In genomic region chr7:6708451-6709180, GRCm38 (mm10) we compare ENCODE assay signal across 28 mouse cellular contexts. TPM values are rescaled to one million over a fixed set of nuclear protein-coding genes. Genes with fewer than 3 reads are reported as not detected.
DNase-seq lines count a peak whose midpoint lies in the region; ATAC-seq and TF ChIP-seq lines count a peak whose summit lies in the region.
"Had no signal": no experiment of that assay in that cellular context is flagged by ENCODE, and none has a peak within 500 bp of the region (broad histone marks: within the 10 kb centered on the region; RNA-seq: fewer than 3 reads in every experiment).

No protein-coding gene starts in this region.

- no peak for TF ChIP-seq EP300 in lung, postnatal 0 days (IDR thresholded peaks at IDR 0.05)

- no peaks in the 10 kb centered on the region for H3K27me3 ChIP-seq in kidney, embryonic 15.5 days
- H3K27me3 ChIP-seq in kidney, embryonic 14.5 days (ENCODE audit: control insufficient read depth, insufficient read depth, low read length): no peaks in the 10 kb centered on the region
- no peaks in the 10 kb centered on the region for H3K27me3 ChIP-seq in lung, postnatal 0 days (replicated peaks; ENCODE audit: insufficient read depth, low read length)
- H3K27me3 ChIP-seq: forebrain, embryonic 15.5 days; limb, embryonic 12.5 days; midbrain, embryonic 15.5 days; neural tube, embryonic 12.5 days; Patski had no signal

- peaks cover 6% of the 10 kb centered on the region; the same call in 1 of the 2 replicates for H3K9me3 ChIP-seq in kidney, embryonic 15.5 days (replicated peaks)
- H3K9me3 ChIP-seq in kidney, embryonic 14.5 days (ENCODE audit: control insufficient read depth, low read length): no peaks in the 10 kb centered on the region; the same call in 1 of the 2 replicates
- no peaks in the 10 kb centered on the region for H3K9me3 ChIP-seq in lung, postnatal 0 days (ENCODE audit: low read length)
- H3K9me3 ChIP-seq: forebrain, embryonic 15.5 days; G1E; midbrain, embryonic 15.5 days had no signal

- H3K4me2 ChIP-seq in kidney, embryonic 15.5 days: no peak overlapping the region
- no peak overlapping the region for H3K4me2 ChIP-seq in kidney, embryonic 14.5 days (replicated peaks; ENCODE audit: low read depth, low read length)
- H3K4me2 ChIP-seq in lung, postnatal 0 days (replicated peaks; ENCODE audit: low read depth, low read length): no peak overlapping the region
- H3K4me2 ChIP-seq: forebrain, embryonic 15.5 days; hindbrain, embryonic 14.5 days; limb, embryonic 12.5 days; midbrain, embryonic 15.5 days; neural tube, embryonic 12.5 days had no signal

- WGBS in kidney, embryonic 15.5 days: 71% methylated on average over 17 of the region's 17 CpGs
- WGBS in kidney, embryonic 14.5 days: 70% methylated on average over 17 of the region's 17 CpGs
- WGBS in lung, postnatal 0 days: 77% methylated on average over 17 of the region's 17 CpGs
- WGBS in lung, adult 2 months: 78% methylated on average over 17 of the region's 17 CpGs

- H3K9ac ChIP-seq in kidney, embryonic 15.5 days: no peak overlapping the region
- no peak overlapping the region for H3K9ac ChIP-seq in kidney, embryonic 14.5 days (ENCODE audit: low read depth, low read length)
- H3K9ac ChIP-seq in lung, postnatal 0 days (replicated peaks; ENCODE audit: low read depth): no peak overlapping the region
- H3K9ac ChIP-seq: forebrain, embryonic 15.5 days; hindbrain, embryonic 14.5 days; limb, embryonic 12.5 days; midbrain, embryonic 15.5 days; neural tube, embryonic 12.5 days had no signal

- DNase-seq in heart, adult 11 months: peak; percentile 68
- DNase-seq in heart, postnatal 36 days: no peak
- DNase-seq in lung, postnatal 0 days (ENCODE audit: low spot score): peak; percentile 60
- DNase-seq in lung, adult 2 months: no peak
- DNase-seq in testis, postnatal 10 days (ENCODE audit: low spot score): peak; percentile 23
- no peak for DNase-seq in testis, postnatal 14 days (ENCODE audit: low spot score)
- DNase-seq: adrenal gland, postnatal 10 days; cerebellum, adult 8-10 months; cerebellum, postnatal 36 days; gastrocnemius, postnatal 25 days; heart, adult 2 months; kidney, adult 18-20 months; kidney, postnatal 14 days; right cerebral cortex, postnatal 14 days; thymus, adult 18-20 months; thymus, postnatal 36 days had no signal

- intact Hi-C loops in heart, postnatal 36 days (cut with DNase I): no loop called here

- no peaks in the 10 kb centered on the region for H3K4me1 ChIP-seq in kidney, embryonic 15.5 days
- H3K4me1 ChIP-seq in kidney, embryonic 14.5 days (ENCODE audit: control insufficient read depth, insufficient read depth, low read length): no peaks in the 10 kb centered on the region
- no peaks in the 10 kb centered on the region for H3K4me1 ChIP-seq in lung, postnatal 0 days (ENCODE audit: insufficient read depth, low read depth, low read length)
- H3K4me1 ChIP-seq in lung, adult 2 months (ENCODE audit: control insufficient read depth, insufficient read depth, low read length): no peaks in the 10 kb centered on the region
- H3K4me1 ChIP-seq: forebrain, embryonic 15.5 days; limb, embryonic 12.5 days; midbrain, embryonic 15.5 days; neural tube, embryonic 12.5 days had no signal

- ATAC-seq in kidney, embryonic 15.5 days (replicated peaks; ENCODE audit: low FRiP score): 0 out of 2 replicates have a peak, but pooled peaks have one; percentile 36
- no peak for ATAC-seq in kidney, embryonic 14.5 days (ENCODE audit: low FRiP score, low TSS enrichment)
- peak; percentile 46; the same call in 1 of the 2 replicates for ATAC-seq in lung, postnatal 0 days
- ATAC-seq: forebrain, embryonic 15.5 days; midbrain, embryonic 15.5 days; Patski had no signal

- TF ChIP-seq POLR2A in lung, adult 2 months (IDR thresholded peaks at IDR 0.05; ENCODE audit: borderline replicate concordance, extremely low read depth, low read depth, low read length): no peak

- no peak overlapping the region for H3K27ac ChIP-seq in kidney, embryonic 15.5 days
- no peak overlapping the region for H3K27ac ChIP-seq in kidney, embryonic 14.5 days (ENCODE audit: low read depth, low read length)
- H3K27ac ChIP-seq in lung, postnatal 0 days (ENCODE audit: low read length): no peak overlapping the region
- H3K27ac ChIP-seq: forebrain, embryonic 15.5 days; heart, adult 2 months; hindbrain, embryonic 14.5 days; left cerebral cortex, adult 2 months; limb, embryonic 12.5 days; midbrain, embryonic 15.5 days; neural tube, embryonic 12.5 days had no signal

- H3K36me3 ChIP-seq in kidney, embryonic 15.5 days: peaks cover 89% of the 10 kb centered on the region
- H3K36me3 ChIP-seq in kidney, embryonic 14.5 days (ENCODE audit: control insufficient read depth, insufficient read depth, low read length): peaks cover 69% of the 10 kb centered on the region
- peaks cover 14% of the 10 kb centered on the region; the same call in 1 of the 2 replicates for H3K36me3 ChIP-seq in lung, postnatal 0 days (ENCODE audit: insufficient read depth, low read length)

- TF ChIP-seq CTCF in lung, postnatal 0 days (IDR thresholded peaks at IDR 0.05): no peak
- TF ChIP-seq CTCF in lung, adult 2 months (IDR thresholded peaks at IDR 0.05; ENCODE audit: insufficient read depth, low read length): no peak

- H3K4me3 ChIP-seq in kidney, embryonic 15.5 days (replicated peaks): no peak overlapping the region
- H3K4me3 ChIP-seq in kidney, embryonic 14.5 days (ENCODE audit: low read length): no peak overlapping the region
- H3K4me3 ChIP-seq in lung, postnatal 0 days (ENCODE audit: low read depth, low read length): no peak overlapping the region
- H3K4me3 ChIP-seq in lung, adult 2 months (replicated peaks; ENCODE audit: extremely low read depth, low read depth, low read length): no peak overlapping the region
- H3K4me3 ChIP-seq: forebrain, embryonic 15.5 days; heart, adult 2 months; left cerebral cortex, adult 2 months; limb, embryonic 12.5 days; midbrain, embryonic 15.5 days; neural tube, embryonic 12.5 days had no signal

RNA-seq across cellular contexts. Expression of gene Zim1, which starts 12.4 kb away (rescaled TPM):
- 1 to 10 TPM; 3.7 to 4.6 TPM for total RNA-seq in heart, postnatal 36 days (2021)
- 4.0 TPM in 2 replicates for polyA plus RNA-seq in kidney, embryonic 15.5 days (2015; fragmentation: Nextera tagmentation; extraction: Ambion mirVana)
- polyA plus RNA-seq in kidney, embryonic 14.5 days (2014; fragmentation: Nextera tagmentation; extraction: Ambion mirVana): 4.7 and 6.0 TPM in 2 replicates
- 1.0 and 1.6 TPM in 2 replicates for polyA plus RNA-seq in lung, postnatal 0 days (2015; fragmentation: Nextera tagmentation; extraction: Ambion mirVana)
- polyA plus RNA-seq in lung, adult 2 months (2012; rRNA removed): 0.17 and 0.66 TPM in 2 replicates
- total RNA-seq: hematopoietic stem cell, adult 5-6 weeks had no signal
- polyA plus RNA-seq: G1E had no signal

RNA-seq across cellular contexts. Expression of gene Peg3, which starts 21.6 kb away (rescaled TPM):
- total RNA-seq in heart, postnatal 36 days (2021): 10 to 100 TPM in 1 of 2 experiments, 1 to 10 TPM in 1; 7.6 to 11.3 TPM
- polyA plus RNA-seq in kidney, embryonic 15.5 days (2015; fragmentation: Nextera tagmentation; extraction: Ambion mirVana): 164 and 168 TPM in 2 replicates
- 111 and 222 TPM in 2 replicates for polyA plus RNA-seq in kidney, embryonic 14.5 days (2014; fragmentation: Nextera tagmentation; extraction: Ambion mirVana)
- 49.7 and 55.1 TPM in 2 replicates for polyA plus RNA-seq in lung, postnatal 0 days (2015; fragmentation: Nextera tagmentation; extraction: Ambion mirVana)
- polyA plus RNA-seq in lung, adult 2 months (2012; rRNA removed): 3.1 and 5.4 TPM in 2 replicates
- total RNA-seq: hematopoietic stem cell, adult 5-6 weeks had no signal

RNA-seq across cellular contexts. Expression of gene Usp29, which starts 21.8 kb away (rescaled TPM):
- under 1 TPM; 0.08 to 0.17 TPM for total RNA-seq in heart, postnatal 36 days (2021)
- polyA plus RNA-seq in kidney, embryonic 15.5 days (2015; fragmentation: Nextera tagmentation; extraction: Ambion mirVana): 5.1 and 7.3 TPM in 2 replicates
- 9.3 and 9.5 TPM in 2 replicates for polyA plus RNA-seq in kidney, embryonic 14.5 days (2014; fragmentation: Nextera tagmentation; extraction: Ambion mirVana)
- polyA plus RNA-seq in lung, postnatal 0 days (2015; fragmentation: Nextera tagmentation; extraction: Ambion mirVana): 0.71 and 1.1 TPM in 2 replicates
- 0.04 TPM in 1 of 2 replicates, not detected in the other for polyA plus RNA-seq in lung, adult 2 months (2012; rRNA removed)
- polyA plus RNA-seq: liver, adult 2 months had no signal

Comparison
In these comparisons a context has a peak if more than half of its experiments do, and no peak if none do; other contexts are left out.
1. DNase-seq: peak in heart, adult 11 months (single experiment), lung, postnatal 0 days (single experiment) and testis, postnatal 10 days (single experiment); none in heart, postnatal 36 days (0 of 2), lung, adult 2 months (single experiment) and testis, postnatal 14 days (single experiment).